8 mouse cellular contexts compared by ENCODE assay signal in the genomic region with DNA sequence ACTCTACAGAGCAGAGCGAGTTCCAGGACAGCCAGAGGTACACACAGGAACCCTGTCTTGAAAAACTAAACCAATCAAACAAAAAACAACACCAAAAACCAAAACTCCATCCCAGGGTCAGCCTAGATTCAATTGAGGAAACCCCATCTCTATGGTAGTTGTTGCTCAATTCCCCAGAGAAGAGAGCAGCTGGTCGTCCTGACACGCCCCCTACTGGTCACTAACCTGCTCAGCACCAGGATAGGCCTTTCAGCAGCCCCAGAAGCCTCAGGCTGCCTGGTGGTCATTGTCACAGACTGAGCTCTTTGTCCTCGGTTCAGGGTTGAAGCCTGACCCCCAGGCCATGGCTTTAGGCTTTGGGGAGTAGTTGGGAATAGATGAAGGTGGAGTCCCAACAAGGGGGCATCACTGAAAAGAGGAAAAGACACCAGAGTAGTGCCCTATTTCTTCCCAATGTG. TPM values are rescaled to one million over a fixed set of nuclear protein-coding genes. Genes with fewer than 3 reads are reported as not detected.
DNase-seq lines count a peak whose midpoint lies in the region; ATAC-seq and TF ChIP-seq lines count a peak whose summit lies in the region.

A gene (minus strand): TSS at position 408 of the 458 bp plus-strand sequence.

- peak within 1 kb of the TSS; percentile 78 for H3K27ac ChIP-seq in kidney, embryonic 15.5 days
- no peak within 1 kb of the TSS for H3K27ac ChIP-seq in liver, embryonic 14.5 days

- H3K36me3 ChIP-seq in kidney, embryonic 15.5 days: 0 out of 2 replicates have a peak, but pooled peaks cover under 1% of the 10 kb centered on the region
- no peaks in the 10 kb centered on the region for H3K36me3 ChIP-seq in liver, embryonic 14.5 days (replicated peaks; ENCODE audit: control insufficient read depth, insufficient read depth, low read depth)

- 28% methylated on average over 4 of the region's 4 CpGs for WGBS in kidney, embryonic 15.5 days
- 23% methylated on average over 4 of the region's 4 CpGs for WGBS in liver, embryonic 14.5 days (ENCODE audit: insufficient replicate concordance)

- H3K4me3 ChIP-seq in kidney, embryonic 15.5 days (replicated peaks): no peak within 1 kb of the TSS
- no peak within 1 kb of the TSS for H3K4me3 ChIP-seq in liver, embryonic 14.5 days (ENCODE audit: insufficient read depth in 1 of 2, low read depth in 2 of 2, low read length in 2 of 2)

- no peaks in the 10 kb centered on the region for H3K27me3 ChIP-seq in kidney, embryonic 15.5 days
- no peaks in the 10 kb centered on the region for H3K27me3 ChIP-seq in liver, embryonic 14.5 days (ENCODE audit: control insufficient read depth, insufficient read depth, low read length)

- no peak within 1 kb of the TSS for H3K9ac ChIP-seq in kidney, embryonic 15.5 days
- no peak within 1 kb of the TSS for H3K9ac ChIP-seq in liver, embryonic 14.5 days (replicated peaks)

- TF ChIP-seq CTCF in liver, embryonic 14.5 days (IDR thresholded peaks at IDR 0.05; ENCODE audit: low read depth): peak; percentile 97

- H3K4me1 ChIP-seq in kidney, embryonic 15.5 days: peaks cover 28% of the 10 kb centered on the region
- peaks cover 3 to 15% of the 10 kb centered on the region in 2 experiments for H3K4me1 ChIP-seq in liver, embryonic 14.5 days (replicated peaks; ENCODE audit: control insufficient read depth in 2 of 2, insufficient read depth in 2 of 2, low read length in 1 of 2)

- TF ChIP-seq EP300 in liver, embryonic 14.5 days (IDR thresholded peaks at IDR 0.05; ENCODE audit: low read depth): no peak

- ATAC-seq in kidney, embryonic 15.5 days (replicated peaks; ENCODE audit: low FRiP score): no peak
- no peak for ATAC-seq in liver, embryonic 14.5 days (ENCODE audit: insufficient read depth)

- no peak within 1 kb of the TSS for H3K4me2 ChIP-seq in kidney, embryonic 15.5 days
- H3K4me2 ChIP-seq in liver, embryonic 14.5 days (ENCODE audit: low read depth): no peak within 1 kb of the TSS

- H3K9me3 ChIP-seq in kidney, embryonic 15.5 days (replicated peaks): 0 out of 2 replicates have a peak, but pooled peaks cover 4% of the 10 kb centered on the region
- H3K9me3 ChIP-seq in liver, embryonic 14.5 days (ENCODE audit: control insufficient read depth, low read length): no peaks in the 10 kb centered on the region

- peak; percentile 43 for DNase-seq in urinary bladder, postnatal 25 days (ENCODE audit: low spot score)
- DNase-seq in urinary bladder, postnatal 10 days (ENCODE audit: low spot score): no peak
- DNase-seq in embryo, embryonic 9.5 days (ENCODE audit: extremely low spot score): peak; percentile 67
- DNase-seq in heart, adult 9 months (ENCODE audit: low spot score in 2 of 2): peak; percentile 69 to 73
- DNase-seq in liver, embryonic 14.5 days (ENCODE audit: low read depth in 3 of 3, low spot score in 3 of 3): peak; percentile 53 to 64 (median 57)
- DNase-seq in naive thymus-derived CD4-positive, alpha-beta T cell, adult 2 months (ENCODE audit: low read depth): peak; percentile 79
- DNase-seq in thymus, postnatal 0 days (ENCODE audit: low spot score): peak; percentile 67

RNA-seq across cellular contexts. Expression of the gene that starts here (rescaled TPM):
- 196 and 208 TPM in 2 replicates for polyA plus RNA-seq in kidney, embryonic 15.5 days (2015; fragmentation: Nextera tagmentation; extraction: Ambion mirVana)
- polyA plus RNA-seq in liver, embryonic 14.5 days (2012; rRNA removed): 19.2 and 22.2 TPM in 2 replicates
- 38.4 and 40.4 TPM in 2 replicates for polyA plus RNA-seq in liver, embryonic 14.5 days (2014; fragmentation: Nextera tagmentation; extraction: Ambion mirVana)
- 90.9 and 96.6 TPM in 2 replicates for polyA plus RNA-seq in thymus, postnatal 0 days (2015; fragmentation: Nextera tagmentation; extraction: Ambion mirVana)
